Mouse (Mus musculus): ENCODE data around the gene Fbxw27.
"Not testable (repeated sequence)": the region's sequence is repeated elsewhere in the genome, so short reads cannot be mapped to it uniquely, and the experiment has no call there.

DNA sequence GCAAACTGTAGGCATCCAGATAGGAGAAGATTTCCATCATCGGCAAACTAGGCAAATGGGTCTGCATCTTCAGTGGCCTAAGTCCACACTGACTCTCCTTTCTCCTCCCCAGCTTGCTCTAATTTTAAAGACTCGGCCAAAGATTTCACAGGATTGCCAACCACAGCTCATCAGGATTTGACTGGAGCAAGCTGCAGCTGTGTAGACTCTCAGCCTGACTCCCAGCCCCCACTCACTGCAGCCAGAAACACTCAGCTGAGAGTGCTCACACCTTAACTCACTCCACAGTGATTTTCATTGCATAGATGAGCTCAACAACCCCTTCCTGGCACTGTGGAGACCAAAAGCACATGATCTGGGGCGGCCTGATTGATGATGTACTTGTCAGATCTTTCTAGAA is 44.5 kb downstream of the Fbxw27 start, which contains the start of gene Fbxw26:
- not testable (repeated sequence) for TF ChIP-seq CTCF, EP300 (IDR thresholded peaks at IDR 0.05; ENCODE audit: low read depth)

All from heart, postnatal 0 days (tissue).